Mouse (Mus musculus): ENCODE results near the gene Id3.

Gene Id3

GRCm38 (mm10) chr4:136179456-136179855 lies 36.2 kb downstream of the Id3 start:
- peak; percentile 83 for DNase-seq

GRCm38 (mm10) chr4:136179998-136180397 lies 36.7 kb downstream of the Id3 start:
- DNase-seq, result peak; percentile 94

GRCm38 (mm10) chr4:136180408-136181330 lies 37.4 kb downstream of the Id3 start:
- peak; percentile 95 for DNase-seq

- peak; percentile 60 for DNase-seq
Observed at GRCm38 (mm10) chr4:136181367-136181766, 38.1 kb downstream of the Id3 start.

GRCm38 (mm10) chr4:136185375-136185774 lies 42.1 kb downstream of the Id3 start:
- peak; percentile 72 for DNase-seq

- peak; percentile 27 for DNase-seq
Observed at GRCm38 (mm10) chr4:136186315-136186714, 43.0 kb downstream of the Id3 start.

GRCm38 (mm10) chr4:136186739-136187472 lies 43.6 kb downstream of the Id3 start:
- peak; percentile 83 for DNase-seq

- DNase-seq, result peak; percentile 37
Observed at GRCm38 (mm10) chr4:136188973-136189737, 45.9 kb downstream of the Id3 start.

GRCm38 (mm10) chr4:136189912-136190311 lies 46.6 kb downstream of the Id3 start:
- DNase-seq, result peak; percentile 73

GRCm38 (mm10) chr4:136193571-136193970 lies 50.3 kb downstream of the Id3 start:
- DNase-seq, result no peak

GRCm38 (mm10) chr4:136195029-136195428 lies 51.7 kb downstream of the Id3 start:
- DNase-seq, result peak; percentile 71

Data from lung, postnatal 36 days (tissue).